Mouse (Mus musculus) effector memory CD4-positive, alpha-beta T cell, adult 7 months (primary cell): Measurements from ENCODE around the gene 1810043G02Rik. TPM values are rescaled to one million over a fixed set of nuclear protein-coding genes. Genes with fewer than 3 reads are reported as not detected.

Source experiments
- polyA plus RNA-seq: library from polyadenylated mRNA; unstranded; fragments of 100-300 nt; shearing (Covaris generic); gene quantifications from one replicate; pipeline ENCODE4 v1.2.1, GENCODE M21; 2017

Gene 1810043G02Rik
- 11.6 TPM for polyA plus RNA-seq

GRCm38 (mm10) chr10:77978351-77979350 lies at the start of gene 1810043G02Rik:
Gene 1810043G02Rik, plus strand, starts transcription at chr10:77978524.

GRCm38 (mm10) chr10:77970481-77970880 lies 7.8 kb upstream of the 1810043G02Rik start, which contains the start of gene Trpm2:
Gene Trpm2, minus strand, starts transcription at chr10:77970563.

GRCm38 (mm10) chr10:78009945-78010293 lies 31.6 kb downstream of the 1810043G02Rik start, which contains the start of gene Pfkl:
Gene Pfkl, minus strand, starts transcription at chr10:78010083.

Other genes starting within 250 kb of the 1810043G02Rik start
- not detected for gene Gm18596, start 235.9 kb upstream of the 1810043G02Rik start, polyA plus RNA-seq
- gene Gm9736, start 227.2 kb upstream of the 1810043G02Rik start, polyA plus RNA-seq, result not detected
- not detected for gene Gm3233, start 218.8 kb upstream of the 1810043G02Rik start, polyA plus RNA-seq
- not detected for gene Gm3238, start 207.2 kb upstream of the 1810043G02Rik start, polyA plus RNA-seq
- not detected for gene Gm7138, start 201.6 kb upstream of the 1810043G02Rik start, polyA plus RNA-seq
- gene Gm3250, start 196.0 kb upstream of the 1810043G02Rik start, polyA plus RNA-seq, result not detected
- gene Gm7137, start 190.3 kb upstream of the 1810043G02Rik start, polyA plus RNA-seq, result not detected
- not detected for gene Gm9639, start 183.4 kb upstream of the 1810043G02Rik start, polyA plus RNA-seq
- gene Gm19668, start 179.4 kb upstream of the 1810043G02Rik start, polyA plus RNA-seq, result not detected
- not detected for gene Gm9507, start 166.7 kb upstream of the 1810043G02Rik start, polyA plus RNA-seq
- not detected for gene Gm2696, start 163.8 kb upstream of the 1810043G02Rik start, polyA plus RNA-seq
- gene Krtap10-4, start 151.4 kb upstream of the 1810043G02Rik start, polyA plus RNA-seq, result not detected
- not detected for gene Krtap10-10, start 142.6 kb upstream of the 1810043G02Rik start, polyA plus RNA-seq
- not detected for gene Gm36176, start 131.7 kb upstream of the 1810043G02Rik start, polyA plus RNA-seq
- gene Gm10318, start 125.7 kb upstream of the 1810043G02Rik start, polyA plus RNA-seq, result not detected
- not detected for gene Gm3285, start 116.5 kb upstream of the 1810043G02Rik start, polyA plus RNA-seq
- gene Lrrc3, start 76.0 kb upstream of the 1810043G02Rik start, polyA plus RNA-seq, result 0.32 TPM
- 1.1 TPM for gene Trpm2, start 8.0 kb upstream of the 1810043G02Rik start, polyA plus RNA-seq
- gene Pfkl, start 31.6 kb downstream of the 1810043G02Rik start, polyA plus RNA-seq, result 110 TPM
- not detected for gene Dnmt3l, start 63.4 kb downstream of the 1810043G02Rik start, polyA plus RNA-seq
- gene Aire, start 65.1 kb downstream of the 1810043G02Rik start, polyA plus RNA-seq, result 0.39 TPM
- gene Icosl, start 90.8 kb downstream of the 1810043G02Rik start, polyA plus RNA-seq, result 14.9 TPM
- 37.2 TPM for gene D10Jhu81e, start 191.3 kb downstream of the 1810043G02Rik start, polyA plus RNA-seq
- gene Pwp2, start 206.6 kb downstream of the 1810043G02Rik start, polyA plus RNA-seq, result 24.8 TPM